Mouse (Mus musculus) heart, adult 2 months (tissue): ENCODE results near the gene Rnaseh2c.

Source experiments
- CTCF ChIP-seq: fragments of 200-600 bp; IDR thresholded peaks from 2 replicates; pipeline ENCODE4 v1.8.1; 2022; ENCODE audit warnings: antibody characterized with exemption, mild to moderate bottlenecking, moderate library complexity
- EP300 ChIP-seq: fragments of 200-500 bp; IDR thresholded peaks from 2 replicates; pipeline ENCODE4 v1.6.1; 2011; ENCODE audit warnings: low read depth, low read length, control low read depth; ENCODE audit not compliant: insufficient read depth
- POLR2A ChIP-seq: fragments of 200-500 bp; IDR thresholded peaks from 2 replicates; pipeline ENCODE4 v1.6.1; 2011; ENCODE audit warnings: mild to moderate bottlenecking, low read depth, low read length, control low read depth; ENCODE audit not compliant: insufficient read depth

DNA sequence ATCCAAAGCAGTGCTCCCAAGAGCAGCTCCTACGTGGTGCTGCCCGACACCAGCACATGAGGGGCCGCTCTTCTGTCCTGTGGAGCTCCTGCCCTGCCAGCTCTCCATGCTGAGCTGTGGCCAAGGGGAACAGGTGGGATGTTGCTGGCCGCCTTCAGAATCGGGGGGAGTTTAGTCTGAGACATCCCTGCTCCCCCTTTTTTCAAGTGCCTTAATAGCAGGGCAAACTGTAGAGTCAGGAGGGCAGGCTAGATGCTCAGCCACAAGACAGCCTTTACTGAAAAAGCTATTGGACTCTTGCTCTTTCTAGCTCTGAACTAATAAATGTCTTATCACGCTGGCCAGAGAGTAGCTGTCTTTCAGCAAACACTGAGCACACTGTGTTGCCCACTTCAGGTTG, 46.1 kb downstream of the Rnaseh2c start:
- TF ChIP-seq CTCF (no peak), EP300 (no peak), POLR2A (no peak)
